Mouse (Mus musculus): ENCODE results near the gene Zfp646.

DNA sequence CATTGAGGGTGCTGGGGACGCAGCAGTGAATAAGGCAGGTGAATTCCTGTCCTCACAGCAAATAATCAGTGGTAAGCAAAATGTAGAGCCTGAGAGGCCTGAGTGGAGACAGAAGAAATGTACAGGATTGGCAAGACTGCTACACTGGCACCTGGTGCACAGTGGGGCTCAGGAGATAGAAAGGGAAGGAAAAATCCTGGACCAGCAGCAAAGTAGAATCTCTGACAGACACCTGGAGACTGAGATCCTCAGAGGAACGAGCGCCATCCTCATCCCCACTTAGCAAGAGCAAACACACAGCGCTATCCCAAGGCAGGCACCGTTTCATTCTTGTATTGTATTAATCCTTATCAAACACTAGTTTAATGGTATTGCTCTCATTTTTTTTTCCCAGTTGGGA, 38.5 kb upstream of the Zfp646 start:
- TF ChIP-seq CTCF (IDR thresholded peaks at IDR 0.05) (no peak), POLR2A (IDR thresholded peaks at IDR 0.05; ENCODE audit: insufficient read depth, low read depth, low read length) (no peak)

Data from heart, adult 2 months (tissue).